Mouse (Mus musculus): Measurements from ENCODE around the gene Abcc8.
A peak's percentile ranks its signal among the peaks of the same experiment; 100 is the strongest.

Gene Abcc8

GRCm38 (mm10) chr7:46104256-46104915 is 75.4 kb downstream of the Abcc8 start:
- no peak for DNase-seq

GRCm38 (mm10) chr7:46103771-46104170 is 76.1 kb downstream of the Abcc8 start:
- no peak for DNase-seq

GRCm38 (mm10) chr7:46103075-46103591 is 76.7 kb downstream of the Abcc8 start:
- no peak for DNase-seq

- DNase-seq, result peak; percentile 71
Observed at GRCm38 (mm10) chr7:46100563-46100962, 79.3 kb downstream of the Abcc8 start, which contains the start of gene Kcnj11. Kcnj11 (minus strand) TSS chr7:46100764.

- no peak for DNase-seq
Observed at GRCm38 (mm10) chr7:46099682-46100081, 80.2 kb downstream of the Abcc8 start.

GRCm38 (mm10) chr7:46098919-46099286 is 80.9 kb downstream of the Abcc8 start:
- no peak for DNase-seq

GRCm38 (mm10) chr7:46098221-46098918 is 81.5 kb downstream of the Abcc8 start:
- no peak for DNase-seq

- DNase-seq, result no peak
Observed at GRCm38 (mm10) chr7:46097319-46097783, 82.5 kb downstream of the Abcc8 start.

- peak; percentile 51 for DNase-seq
Observed at GRCm38 (mm10) chr7:46096136-46096535, 83.7 kb downstream of the Abcc8 start.

- no peak for DNase-seq
Observed at GRCm38 (mm10) chr7:46092803-46093202, 87.0 kb downstream of the Abcc8 start.

- DNase-seq, result no peak
Observed at GRCm38 (mm10) chr7:46088241-46088640, 91.6 kb downstream of the Abcc8 start.

- no peak for DNase-seq
Observed at GRCm38 (mm10) chr7:46086378-46086777, 93.5 kb downstream of the Abcc8 start.

GRCm38 (mm10) chr7:46084839-46085513 is 94.9 kb downstream of the Abcc8 start:
- DNase-seq, result no peak

GRCm38 (mm10) chr7:46084024-46084423 is 95.8 kb downstream of the Abcc8 start:
- DNase-seq, result no peak

GRCm38 (mm10) chr7:46077675-46078074 is 102.2 kb downstream of the Abcc8 start:
- DNase-seq, result no peak

GRCm38 (mm10) chr7:46076844-46077243 is 103.0 kb downstream of the Abcc8 start:
- no peak for DNase-seq

GRCm38 (mm10) chr7:46068831-46069230 is 111.0 kb downstream of the Abcc8 start:
- no peak for DNase-seq

- DNase-seq, result no peak
Observed at GRCm38 (mm10) chr7:46063296-46063695, 116.5 kb downstream of the Abcc8 start.

- DNase-seq, result no peak
Observed at GRCm38 (mm10) chr7:46061614-46062013, 118.2 kb downstream of the Abcc8 start.

- DNase-seq, result no peak
Observed at GRCm38 (mm10) chr7:46060688-46061087, 119.1 kb downstream of the Abcc8 start.

GRCm38 (mm10) chr7:46058882-46059281 is 121.0 kb downstream of the Abcc8 start:
- DNase-seq, result no peak
